Mouse (Mus musculus): Measurements from ENCODE around the gene 5730522E02Rik. TPM values are rescaled to one million over a fixed set of nuclear protein-coding genes. Genes with fewer than 3 reads are reported as not detected.
A peak's percentile ranks its signal among the peaks of the same experiment; 100 is the strongest.

5730522E02Rik gene
- polyA plus RNA-seq, 1 experiment from 2014 or later: 12.3 TPM

DNA sequence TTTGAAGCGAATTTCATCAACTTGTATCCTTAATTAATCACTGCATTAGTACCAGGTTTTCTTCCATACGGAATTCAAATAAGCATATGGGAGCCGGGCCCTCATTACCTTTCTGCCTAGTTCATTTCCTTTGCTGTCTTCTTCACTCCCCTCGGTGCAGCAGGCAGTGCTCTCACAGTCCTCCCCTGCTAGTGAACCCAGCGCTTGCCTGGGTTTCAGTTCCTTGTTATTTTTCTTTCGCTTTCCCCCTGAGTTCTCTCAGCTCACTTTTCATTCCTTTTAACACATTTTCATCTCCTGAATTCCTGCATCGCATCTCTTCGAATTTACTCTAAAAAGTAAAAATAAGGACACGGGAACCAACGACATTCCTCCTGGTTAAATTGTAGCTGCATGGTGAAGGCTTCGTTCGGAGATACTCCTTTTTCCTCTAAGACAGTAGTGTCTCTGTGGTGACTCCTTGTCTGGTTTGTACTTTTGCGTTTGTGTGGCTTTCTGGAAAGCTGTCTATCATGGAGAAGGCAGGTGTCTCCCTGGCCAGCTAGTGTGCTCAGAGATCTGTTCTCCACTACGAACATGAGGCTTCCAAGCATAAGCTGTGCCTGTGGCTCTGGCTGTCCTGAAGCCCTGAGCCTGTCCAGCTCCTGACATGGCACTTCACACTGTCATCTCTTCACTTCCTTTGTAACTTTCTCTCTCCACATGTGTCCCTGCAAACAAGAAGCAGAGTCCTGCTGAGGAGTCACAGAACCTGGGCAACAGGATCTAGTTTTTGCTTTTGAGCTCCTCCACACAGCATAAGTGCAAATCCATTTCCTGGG, 361.5 kb downstream of the 5730522E02Rik start:
- peaks cover 6% of the 10 kb centered on the region; the same call in 1 of the 2 replicates for H3K4me1 ChIP-seq (ENCODE audit: control insufficient read depth, insufficient read depth, low read depth, low read length)
- no peak overlapping the region for H3K27ac ChIP-seq (ENCODE audit: low read depth, low read length)
- no peaks in the 10 kb centered on the region for H3K27me3 ChIP-seq (replicated peaks; ENCODE audit: control insufficient read depth, insufficient read depth, low read length)
- H3K4me3 ChIP-seq (ENCODE audit: low read length): no peak overlapping the region
- no peak for ATAC-seq
- H3K9ac ChIP-seq (ENCODE audit: low read depth, low read length): no peak overlapping the region
- H3K36me3 ChIP-seq (ENCODE audit: control insufficient read depth, insufficient read depth, low read length): no peaks in the 10 kb centered on the region
- H3K9me3 ChIP-seq (ENCODE audit: control insufficient read depth, low read length): no peaks in the 10 kb centered on the region
- WGBS: 53% methylated on average over 14 of the region's 14 CpGs
- no peak overlapping the region for H3K4me2 ChIP-seq (ENCODE audit: low read length)

DNA sequence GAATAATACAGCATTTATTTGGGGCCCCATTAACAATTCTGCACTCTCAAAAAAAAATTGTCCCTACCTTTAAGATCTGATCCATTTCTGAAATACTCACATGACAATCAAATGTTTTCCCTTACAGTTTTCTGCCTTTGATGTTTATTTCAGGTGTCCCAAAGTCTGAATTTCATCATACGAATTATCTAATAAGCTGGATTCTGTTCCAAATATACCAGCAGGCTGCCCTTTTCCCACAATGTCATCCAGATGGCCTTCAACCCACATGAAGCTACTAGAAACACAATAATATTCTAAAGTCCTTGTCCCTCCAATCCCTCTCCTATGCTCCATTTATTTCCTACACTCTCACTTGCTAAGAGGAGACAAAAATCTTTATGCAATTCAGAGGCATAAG, 372.1 kb downstream of the 5730522E02Rik start:
- ATAC-seq: no peak
- WGBS: 92% methylated on average over 1 of the region's 1 CpGs
- Histone ChIP-seq H3K27me3 (replicated peaks; ENCODE audit: control insufficient read depth, insufficient read depth, low read length) (no peaks in the 10 kb centered on the region), H3K4me2 (ENCODE audit: low read length) (no peak overlapping the region), H3K4me1 (ENCODE audit: control insufficient read depth, insufficient read depth, low read depth, low read length) (no peaks in the 10 kb centered on the region), H3K27ac (ENCODE audit: low read depth, low read length) (no peak overlapping the region), H3K9me3 (ENCODE audit: control insufficient read depth, low read length) (no peaks in the 10 kb centered on the region), H3K36me3 (ENCODE audit: control insufficient read depth, insufficient read depth, low read length) (no peaks in the 10 kb centered on the region), H3K4me3 (ENCODE audit: low read length) (no peak overlapping the region), H3K9ac (ENCODE audit: low read depth, low read length) (no peak overlapping the region)

DNA sequence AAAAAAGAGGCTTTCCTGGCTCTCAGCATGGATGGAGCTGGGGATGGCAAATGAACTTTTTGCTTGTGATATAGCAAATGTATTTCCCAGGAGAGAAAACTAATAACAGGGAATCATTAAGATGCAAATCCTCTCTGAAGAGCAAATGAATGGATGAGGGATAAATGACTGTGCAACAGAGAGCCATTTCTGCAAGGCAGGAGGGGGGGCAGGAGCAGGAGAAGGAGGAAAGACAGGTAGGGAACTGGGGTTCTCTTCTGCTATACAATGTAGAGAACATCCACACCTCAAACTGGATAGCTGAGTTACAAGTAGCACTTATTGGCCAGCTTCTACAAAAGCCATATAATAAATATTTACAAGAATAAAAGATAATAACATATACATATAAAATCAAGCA, 390.8 kb downstream of the 5730522E02Rik start:
- H3K9me3 ChIP-seq (ENCODE audit: control insufficient read depth, low read length): no peaks in the 10 kb centered on the region
- H3K4me2 ChIP-seq (ENCODE audit: low read length): no peak overlapping the region
- H3K27me3 ChIP-seq (replicated peaks; ENCODE audit: control insufficient read depth, insufficient read depth, low read length): no peaks in the 10 kb centered on the region
- ATAC-seq: no peak
- H3K9ac ChIP-seq (ENCODE audit: low read depth, low read length): no peak overlapping the region
- no peak overlapping the region for H3K27ac ChIP-seq (ENCODE audit: low read depth, low read length)
- no peak overlapping the region for H3K4me3 ChIP-seq (ENCODE audit: low read length)
- no peaks in the 10 kb centered on the region for H3K36me3 ChIP-seq (ENCODE audit: control insufficient read depth, insufficient read depth, low read length)
- no peaks in the 10 kb centered on the region for H3K4me1 ChIP-seq (ENCODE audit: control insufficient read depth, insufficient read depth, low read depth, low read length)

DNA sequence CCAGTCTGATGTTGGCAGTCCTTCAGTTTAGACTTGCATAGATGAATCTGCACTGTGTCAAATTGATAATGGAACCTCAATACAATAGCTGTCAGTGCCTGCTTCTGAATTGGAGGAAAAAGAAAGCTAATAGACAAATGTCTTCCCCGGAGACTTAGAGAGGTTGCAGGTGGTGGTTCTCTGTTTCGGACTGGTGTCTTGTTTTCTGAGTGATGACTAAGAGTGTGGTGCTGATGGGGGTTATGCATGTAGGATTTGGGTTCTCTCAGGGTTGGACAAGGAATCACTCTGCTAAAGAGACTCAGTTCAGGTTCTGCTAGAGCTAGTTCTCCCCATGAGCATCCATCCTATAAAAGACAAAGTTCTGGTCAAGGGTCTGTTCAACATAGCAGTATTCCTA, 397.1 kb downstream of the 5730522E02Rik start:
- no peak for ATAC-seq
- WGBS: 48% methylated on average over 2 of the region's 2 CpGs
- H3K27me3 ChIP-seq (replicated peaks; ENCODE audit: control insufficient read depth, insufficient read depth, low read length): no peaks in the 10 kb centered on the region

DNA sequence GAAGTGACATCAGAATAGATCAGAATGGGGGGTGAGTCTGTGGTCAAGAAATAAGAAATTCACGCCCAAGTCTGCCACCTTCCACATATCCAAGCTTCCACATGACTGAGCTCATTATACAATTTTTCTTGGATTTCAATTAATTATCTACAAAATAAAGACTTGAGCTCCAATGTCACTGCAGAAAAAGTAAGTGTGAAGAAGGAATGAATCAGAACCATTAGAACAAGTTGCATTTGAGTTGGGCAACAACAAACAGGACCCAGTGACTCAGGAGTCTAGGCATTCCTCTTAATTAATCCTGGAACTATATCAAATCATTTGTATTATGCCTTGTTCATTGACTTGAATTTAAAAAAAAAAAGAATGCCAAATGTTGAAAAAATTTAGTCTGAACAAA, 422.9 kb downstream of the 5730522E02Rik start:
- ATAC-seq: no peak
- WGBS: 77% methylated on average over 1 of the region's 1 CpGs
- no peaks in the 10 kb centered on the region for H3K27me3 ChIP-seq (replicated peaks; ENCODE audit: control insufficient read depth, insufficient read depth, low read length)

More for the DNA sequence above, 397.1 kb downstream of the 5730522E02Rik start:
- Histone ChIP-seq H3K9me3 (ENCODE audit: control insufficient read depth, low read length) (no peaks in the 10 kb centered on the region), H3K27ac (ENCODE audit: low read depth, low read length) (no peak overlapping the region), H3K36me3 (ENCODE audit: control insufficient read depth, insufficient read depth, low read length) (no peaks in the 10 kb centered on the region), H3K4me1 (ENCODE audit: control insufficient read depth, insufficient read depth, low read depth, low read length) (no peaks in the 10 kb centered on the region), H3K4me3 (ENCODE audit: low read length) (no peak overlapping the region), H3K4me2 (ENCODE audit: low read length) (no peak overlapping the region), H3K9ac (ENCODE audit: low read depth, low read length) (no peak overlapping the region)

DNA sequence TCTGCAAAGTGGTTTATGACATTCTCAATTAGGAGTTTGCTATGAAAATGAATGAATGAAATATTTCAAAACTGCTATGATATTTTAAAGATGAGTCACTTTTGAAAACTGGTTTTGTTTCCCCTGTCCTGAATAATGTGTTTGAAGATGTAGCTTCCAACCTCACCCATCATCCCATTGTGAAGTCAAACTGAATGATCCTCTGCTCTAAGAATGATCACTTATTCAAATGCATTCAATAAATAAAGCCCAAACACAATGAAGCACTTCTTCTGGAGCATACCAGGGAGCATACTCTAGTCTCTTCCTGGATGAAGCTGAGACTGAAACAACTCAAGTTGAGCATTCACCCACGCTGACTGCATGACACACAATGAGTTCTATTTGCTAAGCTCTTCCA, 438.3 kb downstream of the 5730522E02Rik start:
- Histone ChIP-seq H3K36me3 (ENCODE audit: control insufficient read depth, insufficient read depth, low read length) (no peaks in the 10 kb centered on the region), H3K9me3 (ENCODE audit: control insufficient read depth, low read length) (no peaks in the 10 kb centered on the region; the same call in 1 of the 2 replicates), H3K27ac (ENCODE audit: low read depth, low read length) (no peak overlapping the region), H3K4me3 (ENCODE audit: low read length) (no peak overlapping the region), H3K9ac (ENCODE audit: low read depth, low read length) (no peak overlapping the region), H3K4me1 (ENCODE audit: control insufficient read depth, insufficient read depth, low read depth, low read length) (no peaks in the 10 kb centered on the region), H3K4me2 (ENCODE audit: low read length) (no peak overlapping the region), H3K27me3 (replicated peaks; ENCODE audit: control insufficient read depth, insufficient read depth, low read length) (no peaks in the 10 kb centered on the region)
- 77% methylated on average over 1 of the region's 1 CpGs for WGBS
- no peak for ATAC-seq

More for the DNA sequence above, 422.9 kb downstream of the 5730522E02Rik start:
- Histone ChIP-seq H3K9ac (ENCODE audit: low read depth, low read length) (no peak overlapping the region), H3K4me3 (ENCODE audit: low read length) (no peak overlapping the region), H3K36me3 (ENCODE audit: control insufficient read depth, insufficient read depth, low read length) (no peaks in the 10 kb centered on the region), H3K4me1 (ENCODE audit: control insufficient read depth, insufficient read depth, low read depth, low read length) (no peaks in the 10 kb centered on the region), H3K9me3 (ENCODE audit: control insufficient read depth, low read length) (no peaks in the 10 kb centered on the region), H3K27ac (ENCODE audit: low read depth, low read length) (no peak overlapping the region), H3K4me2 (ENCODE audit: low read length) (no peak overlapping the region)

DNA sequence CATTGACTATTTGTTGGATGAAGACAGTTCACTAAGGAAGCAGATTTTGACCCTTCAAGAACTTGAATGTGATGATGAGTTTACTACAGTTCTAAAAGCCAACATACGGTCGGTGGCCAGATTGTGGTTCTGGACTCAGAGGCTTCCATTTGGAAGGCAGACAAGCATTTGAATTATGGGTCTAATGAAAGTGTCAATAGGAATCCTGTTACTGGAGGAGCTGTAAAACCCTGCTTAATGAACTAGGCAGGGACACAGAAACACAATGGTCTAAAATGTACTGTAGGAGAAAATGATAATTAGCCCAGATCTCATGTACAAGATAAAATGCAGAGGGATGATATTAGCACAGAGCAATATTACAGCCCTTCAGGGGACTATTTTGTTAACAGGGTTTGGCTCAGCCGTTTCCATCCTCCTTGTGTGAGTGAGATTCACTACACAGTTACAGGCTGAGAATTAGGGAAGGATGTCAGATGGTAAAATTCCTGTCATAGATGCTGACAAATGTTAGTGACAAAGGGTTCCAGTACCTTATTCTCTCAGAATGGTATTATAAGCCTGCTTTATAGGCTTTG, 439.5 kb downstream of the 5730522E02Rik start:
- no peaks in the 10 kb centered on the region; the same call in 1 of the 2 replicates for H3K9me3 ChIP-seq (ENCODE audit: control insufficient read depth, low read length)
- H3K27me3 ChIP-seq (replicated peaks; ENCODE audit: control insufficient read depth, insufficient read depth, low read length): no peaks in the 10 kb centered on the region
- H3K4me2 ChIP-seq (ENCODE audit: low read length): no peak overlapping the region
- H3K36me3 ChIP-seq (ENCODE audit: control insufficient read depth, insufficient read depth, low read length): no peaks in the 10 kb centered on the region
- 0 out of 2 replicates have a peak, but pooled peaks have one; percentile 50 for ATAC-seq
- no peak overlapping the region for H3K27ac ChIP-seq (ENCODE audit: low read depth, low read length)
- 62% methylated on average over 3 of the region's 3 CpGs for WGBS
- no peaks in the 10 kb centered on the region for H3K4me1 ChIP-seq (ENCODE audit: control insufficient read depth, insufficient read depth, low read depth, low read length)
- H3K4me3 ChIP-seq (ENCODE audit: low read length): no peak overlapping the region
- H3K9ac ChIP-seq (ENCODE audit: low read depth, low read length): no peak overlapping the region

DNA sequence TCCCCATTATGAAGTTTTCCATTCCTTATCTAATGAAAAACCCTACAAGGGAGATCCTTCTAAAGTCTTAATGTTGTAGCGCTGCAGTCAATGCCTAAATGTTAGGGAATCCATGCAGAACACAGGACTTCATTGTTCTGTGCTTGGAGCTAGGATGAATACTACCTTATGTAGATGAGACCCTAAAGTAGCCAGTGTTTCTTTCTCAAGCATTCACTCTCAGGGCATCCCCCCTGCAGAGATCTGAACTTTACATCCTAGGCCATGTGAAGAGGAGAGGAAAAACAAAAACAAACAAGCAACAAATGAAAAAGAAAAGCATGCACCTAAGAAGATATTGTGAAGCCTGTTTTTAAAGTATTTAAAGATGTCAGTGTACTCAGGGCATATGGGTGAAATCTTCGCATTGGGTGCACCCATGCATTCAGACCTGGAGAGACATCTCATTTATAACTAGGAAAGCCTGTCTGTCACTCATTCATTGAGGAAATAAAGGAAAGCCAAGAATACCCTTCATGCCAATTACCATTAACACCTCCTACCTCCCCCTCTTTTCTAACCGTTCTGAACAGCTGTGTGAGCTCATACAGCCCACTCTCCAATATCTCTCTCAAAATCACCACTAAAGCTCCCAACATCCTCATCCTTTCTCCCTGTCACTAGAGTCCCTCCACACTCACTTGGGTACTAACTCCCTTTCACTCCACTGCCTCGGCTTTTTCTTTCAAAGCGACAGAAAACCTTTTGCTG, 442.8 kb downstream of the 5730522E02Rik start:
- no peaks in the 10 kb centered on the region for H3K9me3 ChIP-seq (ENCODE audit: control insufficient read depth, low read length)
- H3K4me2 ChIP-seq (ENCODE audit: low read length): no peak overlapping the region
- H3K4me1 ChIP-seq (ENCODE audit: control insufficient read depth, insufficient read depth, low read depth, low read length): no peaks in the 10 kb centered on the region
- no peaks in the 10 kb centered on the region for H3K27me3 ChIP-seq (replicated peaks; ENCODE audit: control insufficient read depth, insufficient read depth, low read length)
- no peak for ATAC-seq
- WGBS: 23% methylated on average over 5 of the region's 5 CpGs
- no peak overlapping the region for H3K27ac ChIP-seq (ENCODE audit: low read depth, low read length)
- no peaks in the 10 kb centered on the region for H3K36me3 ChIP-seq (ENCODE audit: control insufficient read depth, insufficient read depth, low read length)
- no peak overlapping the region for H3K4me3 ChIP-seq (ENCODE audit: low read length)
- H3K9ac ChIP-seq (ENCODE audit: low read depth, low read length): no peak overlapping the region

Data from hindbrain, embryonic 16.5 days (tissue).